In genomic region chr7:27472596-27472995, GRCm38 (mm10) we compare ENCODE assay signal across 7 mouse cellular contexts. TPM values are rescaled to one million over a fixed set of nuclear protein-coding genes. Genes with fewer than 3 reads are reported as not detected.
DNase-seq lines count a peak whose midpoint lies in the region; ATAC-seq and TF ChIP-seq lines count a peak whose summit lies in the region.

No protein-coding gene starts in this region.

- H3K4me1 ChIP-seq in embryonic facial prominence, embryonic 14.5 days (ENCODE audit: control insufficient read depth, insufficient read depth, low read length) = 0 out of 2 replicates have a peak, but pooled peaks cover 5% of the 10 kb centered on the region
- H3K4me1 ChIP-seq in intestine, postnatal 0 days (replicated peaks; ENCODE audit: control insufficient read depth, insufficient read depth, low read length) = peaks cover 4% of the 10 kb centered on the region; the same call in 1 of the 2 replicates
- H3K4me1 ChIP-seq in midbrain, embryonic 16.5 days (ENCODE audit: control insufficient read depth, insufficient read depth, low read length) = peaks cover 6% of the 10 kb centered on the region; the same call in 1 of the 2 replicates

- 30% methylated on average over 7 of the region's 7 CpGs for WGBS in embryonic facial prominence, embryonic 14.5 days
- 11% methylated on average over 7 of the region's 7 CpGs for WGBS in intestine, postnatal 0 days
- 45% methylated on average over 7 of the region's 7 CpGs for WGBS in midbrain, embryonic 16.5 days

- peak overlapping the region; percentile 49 for H3K4me2 ChIP-seq in embryonic facial prominence, embryonic 14.5 days (ENCODE audit: low read depth, low read length)
- H3K4me2 ChIP-seq in intestine, postnatal 0 days (replicated peaks; ENCODE audit: low read depth) = peak overlapping the region; percentile 72
- H3K4me2 ChIP-seq in midbrain, embryonic 16.5 days (ENCODE audit: low read length) = peak overlapping the region; percentile 80

- TF ChIP-seq CTCF in intestine, postnatal 0 days (IDR thresholded peaks at IDR 0.05; ENCODE audit: low read depth) = no peak

- H3K9me3 ChIP-seq in embryonic facial prominence, embryonic 14.5 days (ENCODE audit: control insufficient read depth, low read length) = no peaks in the 10 kb centered on the region
- no peaks in the 10 kb centered on the region for H3K9me3 ChIP-seq in intestine, postnatal 0 days (ENCODE audit: control insufficient read depth)
- H3K9me3 ChIP-seq in midbrain, embryonic 16.5 days (replicated peaks; ENCODE audit: control insufficient read depth, low read length, poor library complexity, severe bottlenecking) = no peaks in the 10 kb centered on the region

- no peaks in the 10 kb centered on the region for H3K27me3 ChIP-seq in embryonic facial prominence, embryonic 14.5 days (replicated peaks; ENCODE audit: control insufficient read depth, insufficient read depth, low read length)
- H3K27me3 ChIP-seq in intestine, postnatal 0 days (replicated peaks; ENCODE audit: control insufficient read depth, insufficient read depth, low read length) = no peaks in the 10 kb centered on the region
- H3K27me3 ChIP-seq in midbrain, embryonic 16.5 days (ENCODE audit: control insufficient read depth, insufficient read depth, low read depth, low read length) = no peaks in the 10 kb centered on the region

- no peak for ATAC-seq in embryonic facial prominence, embryonic 14.5 days (ENCODE audit: low read depth)
- ATAC-seq in intestine, postnatal 0 days = no peak
- ATAC-seq in midbrain, embryonic 16.5 days = no peak

- H3K36me3 ChIP-seq in embryonic facial prominence, embryonic 14.5 days (ENCODE audit: control insufficient read depth, insufficient read depth, low read length) = peaks cover 15% of the 10 kb centered on the region
- H3K36me3 ChIP-seq in intestine, postnatal 0 days (ENCODE audit: control insufficient read depth, insufficient read depth) = peaks cover 17% of the 10 kb centered on the region
- no peaks in the 10 kb centered on the region for H3K36me3 ChIP-seq in midbrain, embryonic 16.5 days (ENCODE audit: control insufficient read depth, insufficient read depth, low read length)

- intact Hi-C loops in left cerebral cortex, postnatal 25 days (cut with DNase I) = no loop called here

- H3K9ac ChIP-seq in embryonic facial prominence, embryonic 14.5 days (ENCODE audit: low read depth, low read length) = peak overlapping the region; percentile 46; the same call in 1 of the 2 replicates
- H3K9ac ChIP-seq in intestine, postnatal 0 days (ENCODE audit: low read depth, low read length) = 0 out of 2 replicates have a peak overlapping the region, but pooled peaks have one; percentile 31
- no peak overlapping the region for H3K9ac ChIP-seq in midbrain, embryonic 16.5 days (ENCODE audit: low read depth, low read length)

- peak; percentile 26 to 48 for DNase-seq in spleen, postnatal 36 days (ENCODE audit: low spot score in 2 of 2)
- DNase-seq in spleen, adult 18-20 months = no peak
- no peak for DNase-seq in embryonic facial prominence, embryonic 14.5 days (ENCODE audit: low spot score)
- DNase-seq in frontal cortex, postnatal 10 days (ENCODE audit: low spot score in 2 of 2) = no peak
- no peak for DNase-seq in left cerebral cortex, postnatal 25 days (ENCODE audit: low spot score in 2 of 2)

- peak overlapping the region; percentile 72 for H3K4me3 ChIP-seq in embryonic facial prominence, embryonic 14.5 days (ENCODE audit: low read depth, low read length)
- H3K4me3 ChIP-seq in intestine, postnatal 0 days (ENCODE audit: low read depth, low read length) = peak overlapping the region; percentile 94
- no peak overlapping the region for H3K4me3 ChIP-seq in midbrain, embryonic 16.5 days (ENCODE audit: low read depth, low read length)

- peak overlapping the region; percentile 84 for H3K27ac ChIP-seq in embryonic facial prominence, embryonic 14.5 days (replicated peaks; ENCODE audit: low read depth, low read length)
- H3K27ac ChIP-seq in intestine, postnatal 0 days (ENCODE audit: low read depth, low read length) = peak overlapping the region; percentile 43
- H3K27ac ChIP-seq in midbrain, embryonic 16.5 days (ENCODE audit: low read length) = peak overlapping the region; percentile 29; the same call in 1 of the 2 replicates

RNA-seq across cellular contexts. Expression of gene Sertad3, which starts 1.0 kb away (rescaled TPM):
- 31.3 and 31.9 TPM in 2 replicates for polyA plus RNA-seq in embryonic facial prominence, embryonic 14.5 days (2014; fragmentation: Nextera tagmentation; extraction: Ambion mirVana)
- polyA plus RNA-seq in intestine, postnatal 0 days (2015; fragmentation: Nextera tagmentation; extraction: Ambion mirVana) = 22.8 and 24.0 TPM in 2 replicates
- 7.1 and 8.4 TPM in 2 replicates for polyA plus RNA-seq in midbrain, embryonic 16.5 days (2015; fragmentation: Nextera tagmentation; extraction: Ambion mirVana)
- 1 to 10 TPM; 2.8 to 4.6 TPM for total RNA-seq in left cerebral cortex, postnatal 25 days (2021)

RNA-seq across cellular contexts. Expression of gene Sertad1, which starts 14.1 kb away (rescaled TPM):
- 32.6 and 34.7 TPM in 2 replicates for polyA plus RNA-seq in embryonic facial prominence, embryonic 14.5 days (2014; fragmentation: Nextera tagmentation; extraction: Ambion mirVana)
- polyA plus RNA-seq in intestine, postnatal 0 days (2015; fragmentation: Nextera tagmentation; extraction: Ambion mirVana) = 42.7 and 43.1 TPM in 2 replicates
- polyA plus RNA-seq in midbrain, embryonic 16.5 days (2015; fragmentation: Nextera tagmentation; extraction: Ambion mirVana) = 7.0 and 9.2 TPM in 2 replicates
- 10 to 100 TPM; 16.1 to 16.8 TPM for total RNA-seq in left cerebral cortex, postnatal 25 days (2021)

RNA-seq across cellular contexts. Expression of gene Blvrb, which starts 24.8 kb away (rescaled TPM):
- 67.3 and 75.2 TPM in 2 replicates for polyA plus RNA-seq in embryonic facial prominence, embryonic 14.5 days (2014; fragmentation: Nextera tagmentation; extraction: Ambion mirVana)
- polyA plus RNA-seq in intestine, postnatal 0 days (2015; fragmentation: Nextera tagmentation; extraction: Ambion mirVana) = 60.4 and 67.3 TPM in 2 replicates
- 13.2 and 15.1 TPM in 2 replicates for polyA plus RNA-seq in midbrain, embryonic 16.5 days (2015; fragmentation: Nextera tagmentation; extraction: Ambion mirVana)
- 10 to 100 TPM; 12.0 to 15.9 TPM for total RNA-seq in left cerebral cortex, postnatal 25 days (2021)

RNA-seq across cellular contexts. Expression of gene Sptbn4, which starts 25.1 kb away (rescaled TPM):
- 0.39 and 0.40 TPM in 2 replicates for polyA plus RNA-seq in embryonic facial prominence, embryonic 14.5 days (2014; fragmentation: Nextera tagmentation; extraction: Ambion mirVana)
- polyA plus RNA-seq in intestine, postnatal 0 days (2015; fragmentation: Nextera tagmentation; extraction: Ambion mirVana) = 0.17 and 0.26 TPM in 2 replicates
- polyA plus RNA-seq in midbrain, embryonic 16.5 days (2015; fragmentation: Nextera tagmentation; extraction: Ambion mirVana) = 3.1 and 4.4 TPM in 2 replicates
- total RNA-seq in left cerebral cortex, postnatal 25 days (2021) = 100 to 1,000 TPM; 132 to 139 TPM

RNA-seq across cellular contexts. Expression of gene Prx, which starts 26.5 kb away (rescaled TPM):
- 2.5 and 2.9 TPM in 2 replicates for polyA plus RNA-seq in embryonic facial prominence, embryonic 14.5 days (2014; fragmentation: Nextera tagmentation; extraction: Ambion mirVana)
- 1.3 and 1.4 TPM in 2 replicates for polyA plus RNA-seq in intestine, postnatal 0 days (2015; fragmentation: Nextera tagmentation; extraction: Ambion mirVana)
- 1.5 TPM in 2 replicates for polyA plus RNA-seq in midbrain, embryonic 16.5 days (2015; fragmentation: Nextera tagmentation; extraction: Ambion mirVana)
- total RNA-seq in left cerebral cortex, postnatal 25 days (2021) = under 1 TPM; 0.32 to 0.62 TPM

Comparison
In these comparisons a context has a peak if more than half of its experiments do, and no peak if none do; other contexts are left out.
1. DNase-seq: peak in spleen, postnatal 36 days (2 of 2); none in spleen, adult 18-20 months (0 of 2), embryonic facial prominence, embryonic 14.5 days (single experiment), frontal cortex, postnatal 10 days (0 of 2) and left cerebral cortex, postnatal 25 days (0 of 2).
2. H3K27ac ChIP-seq: peak in every context shown above with its lines; median percentile 84 in embryonic facial prominence, embryonic 14.5 days; 43 in intestine, postnatal 0 days; 29 in midbrain, embryonic 16.5 days.
3. Peak in every context shown above with its lines, with median percentiles within 50 percentile points of each other: H3K4me2 ChIP-seq.